Mouse (Mus musculus): Measurements from ENCODE around the gene Nova2.

The Nova2 gene

DNA sequence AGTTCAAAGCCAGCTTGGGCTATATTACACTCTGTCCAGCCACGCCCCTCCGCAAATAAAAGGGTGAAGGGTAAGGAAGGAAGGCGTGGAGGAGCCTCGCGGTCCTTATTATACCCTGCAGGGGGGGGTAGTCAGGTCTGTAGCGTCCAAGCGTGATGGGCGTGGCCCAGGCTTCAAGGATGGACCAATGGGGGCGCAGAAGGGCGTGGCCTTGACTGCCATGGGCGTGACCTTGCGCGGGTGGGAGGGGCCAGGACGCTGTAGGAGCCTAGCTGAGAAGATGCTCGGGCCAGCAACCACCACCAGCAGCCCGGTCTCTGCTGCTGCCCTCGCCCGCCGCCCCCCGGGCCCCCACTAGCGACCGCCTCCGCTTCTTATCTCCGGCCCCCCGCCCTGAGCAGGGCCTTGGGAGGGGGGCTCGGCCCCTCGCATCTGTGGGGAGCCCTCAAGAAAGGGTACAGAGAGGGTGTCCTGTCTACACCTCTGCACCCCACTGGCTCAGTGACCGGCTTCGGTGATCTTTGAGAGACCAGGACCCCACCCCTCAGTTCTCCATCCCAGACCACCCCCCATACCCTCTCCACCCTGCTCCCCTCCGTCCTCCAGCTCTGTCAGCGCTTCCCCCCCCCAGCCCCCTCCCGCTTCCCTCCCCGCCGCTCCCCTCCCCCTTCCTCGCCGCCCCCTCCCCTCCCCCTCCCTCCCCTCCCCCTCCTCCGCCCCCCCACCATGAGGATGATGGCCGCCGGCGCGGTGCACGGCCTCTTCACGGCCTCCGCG is at the start of gene Nova2:
Nova2 (plus strand) TSS at position 727 of the 777 bp plus-strand sequence.
- peak; percentile 90 to 91 for DNase-seq

GRCm38 (mm10) chr7:18878691-18879090 is 47.0 kb upstream of the Nova2 start:
- no peak for DNase-seq

- DNase-seq, result no peak
These were observed 41.5 kb upstream of the Nova2 start for GRCm38 (mm10) chr7:18883991-18884744.

- no peak for DNase-seq
These were observed 40.8 kb upstream of the Nova2 start for GRCm38 (mm10) chr7:18884745-18885422.

GRCm38 (mm10) chr7:18886963-18887362 is 38.7 kb upstream of the Nova2 start:
- no peak for DNase-seq

DNA sequence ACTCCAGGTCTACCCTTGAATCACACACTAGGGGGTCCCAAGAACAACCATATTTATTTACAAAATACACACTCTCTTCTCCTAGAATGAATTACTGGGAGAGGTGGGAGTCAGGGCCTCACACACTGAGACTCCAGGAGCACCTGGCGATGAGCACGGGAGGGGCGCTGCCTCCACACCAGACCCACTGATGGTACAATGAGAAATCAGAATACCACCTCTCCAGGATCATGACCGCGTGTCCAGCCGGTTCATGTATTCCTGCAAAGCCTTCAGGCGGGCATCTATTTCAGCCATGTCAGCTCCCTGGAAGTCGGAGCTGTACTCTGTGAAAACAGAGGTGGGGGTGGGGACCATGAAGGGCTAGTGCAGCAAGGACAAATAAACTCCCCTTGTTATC is 34.8 kb upstream of the Nova2 start:
- no peak for DNase-seq

- peak; percentile 89 to 95 for DNase-seq
These were observed 33.7 kb upstream of the Nova2 start for GRCm38 (mm10) chr7:18891872-18892599.

DNA sequence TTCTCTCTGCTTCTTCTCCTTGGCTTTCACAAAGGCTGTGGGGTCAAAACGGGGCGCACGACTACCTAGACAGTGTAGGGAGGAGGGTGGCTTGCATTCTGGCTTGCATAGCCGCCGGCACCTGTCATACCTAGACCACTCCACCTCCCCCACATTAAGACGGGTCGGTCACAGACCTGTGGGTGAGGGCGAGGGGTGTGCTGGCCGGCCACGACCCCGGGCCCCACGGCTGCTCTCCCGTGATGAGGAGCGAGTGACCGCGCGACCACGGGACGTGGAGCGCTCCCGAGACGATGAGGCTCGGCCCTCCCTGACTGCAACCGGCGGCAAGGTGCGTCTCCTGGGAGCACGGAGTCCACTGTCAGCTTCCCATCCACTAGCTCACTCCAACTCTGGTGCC is 32.7 kb upstream of the Nova2 start:
- peak in 1 of 2 experiments; percentile 18 for DNase-seq

GRCm38 (mm10) chr7:18893651-18894430 is 31.8 kb upstream of the Nova2 start:
- DNase-seq, result peak; percentile 81 to 91

GRCm38 (mm10) chr7:18896536-18896935 is 29.2 kb upstream of the Nova2 start:
- DNase-seq, result peak; percentile 41 to 79

DNA sequence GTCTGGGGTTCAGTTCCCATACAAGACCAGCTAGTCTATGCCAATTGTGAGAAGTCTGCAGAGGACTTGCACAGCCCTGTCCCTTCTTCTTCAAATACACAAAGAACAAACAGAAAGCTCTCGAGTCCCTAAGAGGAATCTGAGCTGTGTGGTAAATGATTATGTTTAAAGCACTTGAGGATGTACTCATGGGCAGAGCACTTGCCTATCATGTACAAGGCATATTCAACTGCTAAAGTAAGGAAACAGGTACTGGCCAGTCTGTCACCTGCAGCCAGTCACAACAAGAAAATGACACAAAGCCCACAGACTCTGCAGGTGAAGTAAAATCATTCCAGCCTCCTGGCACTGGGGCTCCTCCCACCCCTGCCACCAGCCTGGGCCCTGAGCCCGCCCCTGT is 25.2 kb upstream of the Nova2 start:
- DNase-seq, result no peak

- DNase-seq, result peak in 1 of 2 experiments; percentile 25
These were observed 23.2 kb upstream of the Nova2 start for GRCm38 (mm10) chr7:18902486-18902885.

GRCm38 (mm10) chr7:18904971-18905370 is 20.7 kb upstream of the Nova2 start:
- DNase-seq, result no peak

GRCm38 (mm10) chr7:18909797-18910196 is 15.9 kb upstream of the Nova2 start:
- no peak for DNase-seq

GRCm38 (mm10) chr7:18910241-18910831 is 15.4 kb upstream of the Nova2 start, which contains the start of gene Ccdc61:
Ccdc61 (minus strand) TSS chr7:18910415.
- peak; percentile 97 to 98 for DNase-seq

DNA sequence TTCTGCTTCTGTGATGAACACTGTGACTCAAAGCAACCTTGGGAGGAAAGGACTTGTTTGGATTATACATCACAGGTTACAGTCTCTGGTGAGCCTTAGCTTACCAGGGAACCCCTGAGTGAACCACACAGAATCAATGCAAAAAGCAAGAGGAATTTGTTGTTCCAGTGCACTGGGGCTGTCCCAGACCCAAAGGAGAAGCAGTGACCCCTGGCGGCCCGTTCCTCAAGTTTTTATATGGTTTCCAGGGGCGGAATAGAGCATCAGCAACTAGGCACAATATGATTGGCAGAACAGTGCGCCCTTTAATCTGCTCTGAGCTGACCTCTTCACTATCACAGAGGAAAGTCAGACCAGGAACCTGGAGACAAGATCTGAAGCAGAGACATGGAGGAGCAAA is 9.4 kb upstream of the Nova2 start:
- DNase-seq, result peak in 1 of 2 experiments; percentile 20

DNA sequence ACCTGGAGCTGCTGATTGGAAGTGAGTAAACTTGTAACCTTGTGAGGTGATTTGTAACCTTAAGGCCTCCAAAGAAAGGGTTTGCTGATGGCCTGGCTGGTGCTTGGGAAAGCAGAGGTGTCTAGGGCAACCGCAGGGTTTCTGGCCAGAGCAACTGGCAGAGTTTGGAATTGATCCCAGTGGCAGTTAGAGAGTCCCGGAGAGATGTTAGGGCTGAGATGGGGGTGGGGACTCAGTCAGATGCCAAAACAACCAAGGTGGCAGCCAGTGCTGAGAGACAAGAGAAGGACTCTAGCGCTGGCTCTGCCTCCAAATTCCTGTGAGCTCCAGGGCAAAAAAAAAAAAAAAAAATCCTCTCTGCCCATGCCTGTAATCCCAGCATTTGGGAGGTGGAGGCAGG is 7.8 kb upstream of the Nova2 start:
- no peak for DNase-seq

GRCm38 (mm10) chr7:18921069-18921468 is 4.6 kb upstream of the Nova2 start:
- DNase-seq, result peak; percentile 79 to 85

GRCm38 (mm10) chr7:18922807-18923206 is 2.9 kb upstream of the Nova2 start:
- no peak for DNase-seq

DNA sequence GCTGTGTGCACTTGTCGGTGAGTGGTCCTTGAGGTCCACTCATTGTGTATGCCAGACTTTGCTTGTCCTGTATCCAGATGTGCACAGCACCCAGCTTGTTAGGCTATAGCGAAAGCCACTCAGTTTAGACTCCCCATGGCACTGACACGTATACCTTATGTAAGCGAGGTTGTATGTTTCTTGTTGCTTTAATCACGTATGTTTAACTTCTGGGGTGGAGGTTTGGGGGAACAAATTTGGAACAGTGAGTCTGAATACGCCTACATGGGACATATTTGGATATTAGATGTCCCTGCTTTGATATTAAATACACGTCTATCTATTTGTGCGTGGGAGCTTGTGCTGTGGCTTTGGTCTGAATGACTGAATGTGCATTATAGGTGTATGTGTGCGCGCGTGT is 2.4 kb upstream of the Nova2 start:
- no peak for DNase-seq

- DNase-seq, result no peak
These were observed 1.9 kb upstream of the Nova2 start for GRCm38 (mm10) chr7:18923711-18924191.
